Mouse (Mus musculus): ENCODE measurements around the gene Zbtb16.

DNA sequence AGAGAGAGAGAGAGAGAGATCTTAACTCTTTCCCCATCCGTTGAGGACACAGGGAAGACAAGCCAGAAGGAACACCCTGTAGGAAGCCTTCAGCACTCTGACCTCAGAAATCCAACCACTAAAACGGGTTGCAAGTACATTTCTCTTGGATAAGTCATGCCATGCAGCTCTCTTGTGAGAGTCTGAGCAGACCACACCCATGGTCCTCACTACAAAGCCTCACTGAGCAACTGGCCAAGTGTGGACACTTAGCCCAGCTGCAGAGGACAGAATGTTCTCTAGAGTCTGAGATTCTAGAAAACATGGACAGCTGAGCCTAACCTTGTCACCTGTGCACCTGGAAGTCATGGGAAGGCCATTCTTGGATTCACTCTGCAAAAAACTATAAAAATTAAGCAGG lies 60.5 kb downstream of the Zbtb16 start:
- TF ChIP-seq CTCF (conservative IDR thresholded peaks at IDR 0.05; ENCODE audit: insufficient read depth, insufficient read length, low read depth, low read length) (no peak), POLR2A (IDR thresholded peaks at IDR 0.05; ENCODE audit: low read depth, low read length) (no peak)

Measured in kidney, adult 2 months (tissue).